Mouse (Mus musculus) G1E (cell line): ENCODE measurements around the gene Tmem165.

Experiments used
- CTCF ChIP-seq: IDR thresholded peaks from 2 replicates; pipeline ENCODE4 v1.5.1; 2012; ENCODE audit warnings: low read depth, low read length, inconsistent platforms, mixed read lengths
- GATA1 ChIP-seq: IDR thresholded peaks from 2 replicates; pipeline ENCODE4 v1.6.1; 2012; ENCODE audit warnings: borderline replicate concordance, low read length, inconsistent platforms, mixed read lengths
- GATA2 ChIP-seq: IDR thresholded peaks from 2 replicates; pipeline ENCODE4 v1.6.1; 2012; ENCODE audit warnings: low read depth, low read length, inconsistent platforms, borderline replicate concordance
- POLR2AphosphoS5 ChIP-seq: IDR thresholded peaks from 2 replicates; pipeline ENCODE4 v1.6.1; 2012; ENCODE audit warnings: low read depth, low read length, inconsistent platforms; ENCODE audit not compliant: insufficient replicate concordance
- TAL1 ChIP-seq: conservative IDR thresholded peaks from 2 replicates; pipeline ENCODE4 v1.6.1; 2012; ENCODE audit warnings: low read depth, low read length, inconsistent platforms, mixed read lengths

DNA sequence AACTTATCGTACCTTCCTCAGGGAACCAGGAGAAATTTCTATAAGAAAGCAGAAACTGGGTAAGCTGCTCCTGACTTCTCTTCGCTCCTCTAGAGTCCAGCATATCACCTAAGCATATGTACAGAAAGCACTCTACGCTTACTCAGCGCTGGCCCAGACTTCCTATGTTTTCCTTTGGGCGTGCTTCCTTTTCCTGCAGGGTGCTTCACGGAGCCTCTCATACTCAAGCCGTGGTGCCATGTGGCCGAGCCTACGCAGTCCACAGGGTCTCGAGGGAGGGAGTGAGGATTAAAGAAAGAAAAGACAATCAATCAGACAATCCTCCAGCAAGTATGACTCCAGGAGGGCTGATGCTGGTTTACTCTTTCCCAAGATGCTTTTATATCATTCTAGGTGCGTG lies 6.8 kb upstream of the Tmem165 start:
- TF ChIP-seq CTCF = no peak
- TF ChIP-seq TAL1 = no peak
- TF ChIP-seq GATA2 = no peak
- no peak for TF ChIP-seq GATA1
- no peak for TF ChIP-seq POLR2AphosphoS5
